Mouse (Mus musculus) embryonic facial prominence, embryonic 10.5 days (tissue): ENCODE measurements around the gene Tacc2. TPM values are rescaled to one million over a fixed set of nuclear protein-coding genes. Genes with fewer than 3 reads are reported as not detected.

Experiments used
- DNase-seq: peaks from one replicate; pipeline ENCODE4 v3.0.0-alpha.2; 2017; ENCODE audit warnings: low spot score
- H3K27ac ChIP-seq: fragments of 300-500 bp; sonication (generic); replicated peaks from 2 replicates; pipeline ENCODE4 v1.5.1; 2016; ENCODE audit warnings: mild to moderate bottlenecking
- H3K27me3 ChIP-seq: fragments of 300-500 bp; sonication (generic); replicated peaks from 2 replicates; pipeline ENCODE4 v1.6.1; 2016; ENCODE audit warnings: low read depth, mild to moderate bottlenecking; ENCODE audit not compliant: poor library complexity, severe bottlenecking
- H3K36me3 ChIP-seq: fragments of 300-500 bp; sonication (generic); replicated peaks from 2 replicates; pipeline ENCODE4 v1.6.1; 2016; ENCODE audit warnings: mild to moderate bottlenecking, moderate library complexity
- H3K4me1 ChIP-seq: fragments of 300-500 bp; sonication (generic); 2 replicates; pipeline ENCODE4 v1.6.1; 2016
- H3K4me3 ChIP-seq: fragments of 300-500 bp; sonication (generic); 2 replicates; pipeline ENCODE4 v1.5.1; 2016; ENCODE audit warnings: mild to moderate bottlenecking, moderate library complexity
- H3K9me3 ChIP-seq: fragments of 300-500 bp; sonication (generic); 2 replicates; pipeline ENCODE4 v1.6.1; 2016; ENCODE audit warnings: mild to moderate bottlenecking
- whole genome bisulfite sequencing: fragments of 180-500 bp; shearing (Covaris S2); methylation state at CpG from one replicate; pipeline ENCODE4 v1.1.7; 2016; 5-methylcytosine and 5-hydroxymethylcytosine counted together
- polyA plus RNA-seq: library from polyadenylated mRNA; unstranded; fragments of >200 nt; fragmentation: Nextera tagmentation; extraction: Ambion mirVana; gene quantifications from 2 replicates; pipeline ENCODE4 v1.2.1, GENCODE M21; 2016

The Tacc2 gene
- polyA plus RNA-seq, 1 experiment from 2014 or later: 49.6 TPM

DNA sequence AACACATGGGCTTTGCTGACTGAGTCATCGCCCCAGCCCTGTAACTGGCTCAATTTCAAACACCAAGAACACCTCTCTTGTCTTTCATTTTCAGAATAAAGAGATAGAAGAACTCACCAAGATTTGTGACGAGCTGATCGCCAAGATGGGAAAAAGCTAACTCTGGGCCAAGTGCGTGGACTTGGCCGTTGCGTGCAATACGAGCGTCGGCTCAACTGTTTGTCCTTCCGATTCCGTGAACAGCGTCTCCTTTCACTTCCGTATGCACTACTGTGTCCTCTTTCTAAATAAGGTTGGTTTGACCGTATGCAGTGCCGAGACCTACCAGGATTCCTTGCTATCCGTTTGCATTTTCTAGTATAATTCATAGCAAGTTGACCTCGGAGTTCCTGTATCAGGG, 186.9 kb downstream of the Tacc2 start:
- H3K4me1 ChIP-seq: peaks cover 6% of the 10 kb centered on the region
- 94% methylated on average over 17 of the region's 17 CpGs for WGBS
- no peak overlapping the region for H3K4me3 ChIP-seq
- peaks cover 54% of the 10 kb centered on the region for H3K36me3 ChIP-seq
- H3K9me3 ChIP-seq: no peaks in the 10 kb centered on the region
- H3K27me3 ChIP-seq: no peaks in the 10 kb centered on the region
- DNase-seq: no peak
- H3K27ac ChIP-seq: no peak overlapping the region

DNA sequence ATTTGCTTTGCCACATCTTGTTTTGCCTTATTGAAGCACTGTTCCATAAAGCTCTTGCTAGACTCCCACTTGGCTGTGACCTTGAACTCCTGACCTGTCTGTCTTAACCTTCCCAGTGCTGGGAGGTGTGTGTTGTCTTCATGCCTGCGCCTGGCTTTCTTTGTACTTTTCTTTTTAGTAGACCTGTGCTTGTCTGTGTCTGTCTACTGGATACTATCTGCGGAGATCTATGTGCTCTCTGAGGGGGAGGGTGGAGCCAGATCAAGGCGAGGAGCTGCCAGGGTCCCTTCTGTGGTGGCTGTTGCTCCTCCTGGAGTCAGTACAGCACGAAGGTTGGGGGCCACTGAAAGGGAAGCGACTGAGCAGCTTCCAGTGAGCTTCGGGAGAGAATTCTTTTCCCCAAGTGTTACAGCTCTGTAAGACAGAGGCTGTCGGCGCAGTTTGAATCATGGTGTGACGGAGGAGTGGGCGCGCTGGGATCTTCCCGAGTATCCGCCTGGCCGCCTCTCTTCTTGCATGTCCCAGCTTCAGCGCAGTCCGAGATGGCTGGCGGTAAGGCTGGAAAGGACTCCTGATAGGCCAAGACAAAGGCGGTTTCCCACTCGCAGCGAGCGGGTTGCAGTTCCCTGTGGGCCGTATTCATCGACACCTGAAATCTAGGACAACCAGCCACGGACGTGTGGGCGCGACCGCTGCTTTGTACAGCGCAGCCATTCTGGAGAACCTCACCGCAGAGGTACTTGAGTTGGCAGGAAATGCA, 189.4 kb downstream of the Tacc2 start:
- peaks cover 32% of the 10 kb centered on the region for H3K36me3 ChIP-seq
- H3K27me3 ChIP-seq: no peaks in the 10 kb centered on the region
- H3K4me1 ChIP-seq: peaks cover 6% of the 10 kb centered on the region
- H3K4me3 ChIP-seq: no peak overlapping the region
- 77% methylated on average over 30 of the region's 30 CpGs for WGBS
- no peaks in the 10 kb centered on the region for H3K9me3 ChIP-seq
- no peak for DNase-seq
- peak overlapping the region; percentile 51; the same call in 1 of the 2 replicates for H3K27ac ChIP-seq

DNA sequence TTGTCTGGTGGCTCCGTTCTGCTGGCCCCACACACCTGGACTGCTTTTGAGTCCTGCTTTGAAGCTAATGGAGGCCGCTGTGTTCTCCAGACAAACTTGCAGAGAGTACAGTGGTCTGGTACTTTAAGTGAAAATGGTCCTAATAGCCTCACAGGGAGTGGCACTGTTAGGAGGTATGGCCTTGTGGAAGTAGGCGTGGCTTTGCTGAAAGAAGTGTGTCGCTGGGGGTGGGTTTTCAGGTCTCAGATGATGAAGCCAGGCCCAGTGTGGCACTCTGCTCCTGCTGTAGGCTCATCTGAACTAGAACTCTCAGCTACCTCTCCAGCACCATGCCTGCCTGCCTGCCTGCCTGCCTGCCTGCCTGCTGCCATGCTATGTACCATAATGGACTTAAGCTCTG, 190.9 kb downstream of the Tacc2 start:
- Histone ChIP-seq H3K4me3 (no peak overlapping the region), H3K27ac (no peak overlapping the region), H3K9me3 (no peaks in the 10 kb centered on the region), H3K4me1 (no peaks in the 10 kb centered on the region), H3K27me3 (no peaks in the 10 kb centered on the region), H3K36me3 (peaks cover 32% of the 10 kb centered on the region)
- 92% methylated on average over 4 of the region's 4 CpGs for WGBS
- no peak for DNase-seq

DNA sequence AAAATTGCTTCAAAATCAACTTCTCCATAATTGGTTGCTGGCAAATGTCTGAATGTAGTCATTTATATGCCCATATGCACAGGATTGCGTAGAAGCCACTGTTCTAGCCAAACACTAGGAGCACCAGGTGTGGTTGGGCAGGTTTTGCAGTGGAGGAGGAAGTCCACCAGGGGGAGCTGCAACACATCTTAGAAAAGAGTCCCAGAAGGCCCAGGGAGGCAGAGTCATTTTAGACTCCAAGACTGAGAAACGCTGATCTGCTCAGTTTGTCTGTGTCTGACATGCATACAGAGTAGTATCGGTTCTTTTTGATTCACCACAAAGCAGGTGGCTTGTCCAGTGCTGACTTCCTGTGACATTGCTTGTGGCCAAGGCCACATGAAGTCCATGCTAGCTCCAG, 193.5 kb downstream of the Tacc2 start:
- Histone ChIP-seq H3K36me3 (peaks cover 12% of the 10 kb centered on the region), H3K27ac (no peak overlapping the region), H3K27me3 (no peaks in the 10 kb centered on the region), H3K4me1 (peaks cover 4% of the 10 kb centered on the region; the same call in 1 of the 2 replicates), H3K9me3 (no peaks in the 10 kb centered on the region), H3K4me3 (no peak overlapping the region)
- DNase-seq: peak; percentile 83
- 38% methylated on average over 3 of the region's 3 CpGs for WGBS

DNA sequence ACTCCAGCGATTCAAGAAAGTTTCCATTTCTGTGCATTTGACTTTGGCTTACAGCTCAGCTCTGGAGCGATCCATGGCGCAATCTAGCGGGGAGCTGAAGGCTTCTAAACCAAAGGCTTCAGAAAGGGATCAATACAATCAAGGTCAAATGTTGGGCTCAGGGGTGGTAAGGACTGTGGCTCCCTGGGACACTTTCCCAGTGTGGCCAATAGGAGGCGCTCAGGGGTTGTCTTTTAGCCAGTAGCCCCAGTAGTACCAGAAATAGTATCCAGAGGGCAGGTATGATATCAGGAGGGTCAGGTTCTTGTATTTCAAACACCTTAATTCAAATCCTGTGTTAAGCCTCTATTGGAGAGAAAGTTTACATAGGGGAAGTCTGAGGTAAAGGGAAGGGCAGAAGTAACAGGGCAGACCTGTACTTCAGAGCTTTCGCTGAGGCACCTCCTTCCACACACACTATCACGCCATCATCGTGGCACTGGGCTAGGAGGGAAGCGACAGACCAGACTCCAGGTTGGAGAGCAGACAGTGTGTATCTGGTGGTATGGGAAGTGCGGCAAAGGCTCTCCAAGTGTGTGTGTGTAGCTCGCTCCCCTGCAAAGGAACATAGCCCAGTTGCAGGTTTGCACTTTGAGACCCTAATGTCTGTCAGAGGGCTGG, 196.1 kb downstream of the Tacc2 start:
- peak; percentile 60 for DNase-seq

DNA sequence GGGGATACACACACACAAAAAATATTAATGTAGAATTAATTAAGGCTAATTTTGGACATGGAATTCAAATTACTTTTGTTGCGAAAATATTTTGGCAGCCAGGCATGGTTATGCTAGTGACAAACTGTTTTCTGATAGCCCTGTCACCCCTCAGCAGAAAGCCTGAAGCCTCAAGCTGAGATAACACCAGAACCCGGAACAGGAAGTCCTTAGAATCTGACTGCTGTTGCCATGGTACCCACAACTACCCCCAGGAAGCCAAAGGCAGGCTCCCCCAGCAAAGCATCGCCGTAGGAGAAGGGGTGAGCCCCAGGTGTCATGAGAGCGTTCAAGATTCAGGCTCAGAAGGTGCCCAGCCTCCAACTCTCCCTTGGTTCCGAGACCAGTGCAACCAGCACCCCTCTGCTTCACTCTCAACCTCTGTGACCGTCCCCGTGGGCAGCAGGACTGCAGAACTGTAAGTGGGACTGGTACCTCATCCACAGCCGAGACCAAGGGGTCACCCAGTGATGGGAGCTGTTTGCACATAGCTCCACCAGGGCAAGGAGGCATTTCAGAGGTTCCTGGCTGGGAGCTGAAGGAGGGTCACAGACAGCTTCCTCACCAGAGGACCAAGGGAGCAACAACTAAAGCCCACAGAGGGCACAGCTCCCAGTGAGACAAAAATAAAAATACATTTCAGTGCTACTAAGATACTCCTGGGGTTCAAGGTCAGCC, 196.8 kb downstream of the Tacc2 start, which contains the start of gene Btbd16:
Gene Btbd16 (plus strand): TSS at position 156 of the 717 bp plus-strand sequence.
- Histone ChIP-seq H3K4me1 (peaks cover 4% of the 10 kb centered on the region; the same call in 1 of the 2 replicates), H3K9me3 (no peaks in the 10 kb centered on the region), H3K27ac (no peak within 1 kb of the TSS), H3K4me3 (no peak within 1 kb of the TSS), H3K36me3 (no peaks in the 10 kb centered on the region), H3K27me3 (no peaks in the 10 kb centered on the region)
- WGBS: 64% methylated on average over 9 of the region's 9 CpGs
- DNase-seq: no peak

More for the DNA sequence above, 196.1 kb downstream of the Tacc2 start:
- H3K4me3 ChIP-seq: no peak overlapping the region
- WGBS: 66% methylated on average over 11 of the region's 11 CpGs
- H3K36me3 ChIP-seq: no peaks in the 10 kb centered on the region
- no peak overlapping the region for H3K27ac ChIP-seq
- H3K27me3 ChIP-seq: no peaks in the 10 kb centered on the region
- peaks cover 4% of the 10 kb centered on the region; the same call in 1 of the 2 replicates for H3K4me1 ChIP-seq
- no peaks in the 10 kb centered on the region for H3K9me3 ChIP-seq

DNA sequence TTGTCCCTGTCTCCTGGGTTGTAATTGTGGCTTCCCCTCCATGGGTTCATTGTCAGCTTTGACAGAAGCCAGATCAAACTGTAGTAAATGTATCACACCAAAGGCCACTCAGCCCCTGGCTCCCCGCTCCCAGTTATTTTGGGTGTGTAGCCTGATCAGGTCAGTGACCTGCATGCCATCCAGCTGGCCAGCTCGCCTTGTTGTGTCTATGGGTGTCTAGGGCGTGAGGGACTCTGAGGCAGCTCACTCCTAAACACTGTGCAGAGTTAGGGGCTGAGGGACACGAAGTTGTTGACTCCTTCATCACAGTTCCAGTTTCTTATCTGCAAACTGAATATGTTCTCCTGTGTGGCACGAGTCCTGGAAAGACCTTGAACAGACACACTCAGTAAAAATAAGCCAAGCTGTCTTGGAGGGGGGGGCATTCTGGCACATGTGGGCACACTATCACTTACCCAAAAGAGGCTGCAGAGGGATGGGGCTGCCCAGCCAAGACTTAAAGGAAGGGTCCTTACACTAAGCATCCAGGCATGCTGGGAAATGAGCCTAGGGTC, 203.7 kb downstream of the Tacc2 start:
- no peak for DNase-seq
- Histone ChIP-seq H3K4me3 (no peak overlapping the region), H3K4me1 (no peaks in the 10 kb centered on the region), H3K27ac (no peak overlapping the region), H3K36me3 (no peaks in the 10 kb centered on the region), H3K27me3 (no peaks in the 10 kb centered on the region), H3K9me3 (no peaks in the 10 kb centered on the region)
- 76% methylated on average over 5 of the region's 5 CpGs for WGBS

DNA sequence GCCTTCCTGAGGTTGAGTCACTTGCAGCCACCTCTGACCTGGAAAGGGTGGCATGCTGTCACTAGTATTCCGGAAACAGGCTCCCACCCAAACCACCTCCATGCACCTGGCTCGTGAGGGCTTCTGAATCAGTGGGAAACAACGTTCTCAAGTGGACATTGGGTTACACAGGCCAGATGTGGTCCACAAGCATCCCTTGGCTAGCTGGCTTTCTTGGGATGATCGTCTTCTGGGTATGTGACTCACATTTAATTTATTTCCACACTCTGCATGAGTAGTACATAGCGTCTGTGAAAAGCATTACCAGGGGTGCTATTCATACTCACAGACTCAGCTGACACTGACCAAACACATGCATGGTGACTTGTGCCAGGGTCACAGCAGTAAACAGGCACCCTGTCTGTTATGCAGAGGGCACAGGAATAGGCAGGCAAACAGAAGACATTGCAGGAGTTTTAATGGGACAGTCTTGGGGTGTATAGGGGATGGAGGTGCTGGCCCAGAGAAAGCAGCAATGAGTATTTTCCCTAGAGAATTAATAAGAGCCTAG, 205.3 kb downstream of the Tacc2 start:
- no peak overlapping the region for H3K4me3 ChIP-seq
- H3K9me3 ChIP-seq: no peaks in the 10 kb centered on the region
- WGBS: 86% methylated on average over 5 of the region's 5 CpGs
- H3K36me3 ChIP-seq: no peaks in the 10 kb centered on the region
- H3K27ac ChIP-seq: no peak overlapping the region
- H3K4me1 ChIP-seq: no peaks in the 10 kb centered on the region
- no peak for DNase-seq
- H3K27me3 ChIP-seq: no peaks in the 10 kb centered on the region

DNA sequence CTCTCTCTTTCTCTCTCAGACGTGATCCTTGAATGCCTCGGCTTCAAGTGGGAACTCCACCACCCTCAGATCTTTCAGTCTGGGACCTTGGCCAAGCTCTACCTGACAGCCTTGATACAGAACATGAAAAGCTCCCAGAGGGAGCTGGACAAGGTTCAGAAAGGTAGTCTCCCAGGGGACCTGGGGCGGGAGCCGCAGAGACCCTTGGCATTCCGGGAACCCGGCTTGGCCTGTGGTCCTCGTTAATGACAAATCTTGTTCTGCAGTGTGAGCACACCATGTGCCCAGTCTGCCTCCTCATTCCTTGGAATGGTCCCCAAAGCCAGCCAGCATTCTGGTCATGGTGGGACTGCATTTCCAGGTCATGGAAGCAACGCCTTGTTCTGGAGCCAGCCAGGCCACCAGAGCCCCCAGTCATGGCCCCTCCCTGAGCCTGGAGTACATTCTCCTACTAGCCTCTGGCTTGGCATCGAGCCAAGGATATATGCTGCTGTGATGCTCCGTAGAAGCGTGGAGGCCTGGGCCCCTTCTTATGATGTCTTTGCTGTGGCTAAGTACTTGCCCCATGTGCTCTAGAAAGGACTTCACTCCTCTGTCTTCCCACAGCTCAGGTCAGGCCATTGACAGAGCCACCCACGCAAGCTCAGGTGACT, 208.8 kb downstream of the Tacc2 start:
- no peak for DNase-seq

DNA sequence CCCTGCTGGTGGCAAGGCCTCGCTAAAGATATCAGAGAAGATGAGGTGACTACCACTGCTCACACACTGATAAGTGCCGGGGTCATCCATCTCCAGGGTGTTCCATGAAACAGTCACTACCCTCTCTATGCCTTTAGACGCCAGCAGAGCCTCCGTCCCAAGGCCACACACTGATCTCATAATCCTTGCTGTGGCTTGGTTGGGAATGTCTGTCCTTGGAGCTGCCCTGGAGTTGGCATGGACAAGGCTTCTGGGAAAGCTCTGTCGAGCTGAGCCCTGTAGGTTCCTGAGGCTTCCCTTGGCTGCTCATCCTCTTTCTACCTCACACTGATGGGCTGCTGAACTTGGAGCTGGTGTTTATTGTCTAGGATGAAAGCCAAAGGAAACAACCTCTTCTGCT, 209.5 kb downstream of the Tacc2 start:
- no peaks in the 10 kb centered on the region for H3K9me3 ChIP-seq
- no peaks in the 10 kb centered on the region for H3K36me3 ChIP-seq
- 79% methylated on average over 5 of the region's 5 CpGs for WGBS
- no peak for DNase-seq
- H3K4me1 ChIP-seq: 0 out of 2 replicates have a peak, but pooled peaks cover 1% of the 10 kb centered on the region
- no peak overlapping the region for H3K27ac ChIP-seq
- no peaks in the 10 kb centered on the region for H3K27me3 ChIP-seq
- H3K4me3 ChIP-seq: no peak overlapping the region

More for the DNA sequence above, 208.8 kb downstream of the Tacc2 start:
- H3K4me3 ChIP-seq: no peak overlapping the region
- H3K36me3 ChIP-seq: no peaks in the 10 kb centered on the region
- H3K9me3 ChIP-seq: no peaks in the 10 kb centered on the region
- H3K27ac ChIP-seq: no peak overlapping the region
- 90% methylated on average over 12 of the region's 12 CpGs for WGBS
- no peaks in the 10 kb centered on the region for H3K27me3 ChIP-seq
- no peaks in the 10 kb centered on the region for H3K4me1 ChIP-seq

DNA sequence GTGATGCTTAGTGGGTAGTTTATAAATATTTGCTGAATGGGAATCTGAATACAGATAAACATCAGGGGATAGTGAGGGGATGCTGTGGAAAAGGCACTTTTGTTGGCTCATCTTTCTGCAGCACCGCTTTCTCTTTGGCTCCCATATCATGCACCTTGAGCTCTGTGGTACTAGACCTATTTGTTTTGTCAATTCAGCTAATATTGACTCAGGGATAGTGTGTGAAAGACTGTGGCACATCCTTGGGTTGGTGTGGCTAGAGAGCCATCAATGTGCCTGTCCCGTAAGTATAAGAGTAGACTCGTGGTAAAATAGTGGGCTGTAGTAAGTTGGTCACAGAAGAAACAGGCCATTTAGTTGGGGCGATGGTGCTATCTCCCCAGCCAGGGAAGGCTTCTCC, 210.3 kb downstream of the Tacc2 start:
- no peaks in the 10 kb centered on the region for H3K36me3 ChIP-seq
- no peaks in the 10 kb centered on the region for H3K9me3 ChIP-seq
- no peak for DNase-seq
- H3K4me1 ChIP-seq: 0 out of 2 replicates have a peak, but pooled peaks cover 2% of the 10 kb centered on the region
- H3K27me3 ChIP-seq: no peaks in the 10 kb centered on the region
- no peak overlapping the region for H3K27ac ChIP-seq
- H3K4me3 ChIP-seq: no peak overlapping the region
- 95% methylated on average over 4 of the region's 4 CpGs for WGBS

DNA sequence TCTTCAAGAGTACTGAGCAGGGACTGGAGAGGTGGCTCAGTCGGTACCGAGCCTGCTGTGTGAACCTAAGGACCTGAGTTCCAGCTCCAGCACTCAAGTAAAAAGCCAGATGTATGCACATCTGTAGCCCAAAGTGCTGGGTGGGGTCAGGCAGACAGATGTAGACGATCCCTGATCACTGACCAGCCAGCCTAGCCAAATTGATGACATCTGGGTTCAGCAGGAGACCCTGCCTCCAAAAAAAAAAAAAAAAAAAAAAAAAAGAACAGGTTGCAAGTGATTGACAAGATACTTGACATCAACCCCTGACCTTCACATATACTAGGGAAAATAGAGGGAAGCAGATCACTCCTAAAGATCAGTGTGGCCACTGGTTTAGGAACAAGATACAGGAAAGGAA, 211.7 kb downstream of the Tacc2 start:
- H3K4me3 ChIP-seq: no peak overlapping the region
- no peak overlapping the region for H3K27ac ChIP-seq
- H3K4me1 ChIP-seq: peaks cover 8% of the 10 kb centered on the region
- H3K27me3 ChIP-seq: no peaks in the 10 kb centered on the region
- H3K36me3 ChIP-seq: no peaks in the 10 kb centered on the region
- WGBS: 73% methylated on average over 3 of the region's 3 CpGs
- no peaks in the 10 kb centered on the region for H3K9me3 ChIP-seq
- no peak for DNase-seq
